Mouse (Mus musculus) liver, embryonic 11.5 days (tissue): ENCODE measurements around the gene Nthl1. TPM values are rescaled to one million over a fixed set of nuclear protein-coding genes. Genes with fewer than 3 reads are reported as not detected.
A peak's percentile ranks its signal among the peaks of the same experiment; 100 is the strongest.

ENCODE experiments used
- ATAC-seq: fragments of 200-750 bp; cut with Nextera tagmentation; replicated peaks from 2 replicates; pipeline ENCODE4 v1.8.0; 2017; ENCODE audit warnings: moderate number of reproducible peaks, mild to moderate bottlenecking, moderate TSS enrichment, moderate library complexity; ENCODE audit not compliant: low FRiP score
- DNase-seq: peaks from one replicate; pipeline ENCODE4 v3.0.0-alpha.2; 2017; ENCODE audit warnings: low spot score
- H3K27ac ChIP-seq: fragments of 300-500 bp; sonication (generic); 2 replicates; pipeline ENCODE4 v1.5.1; 2014; ENCODE audit warnings: mild to moderate bottlenecking, low read depth, low read length, control low read depth
- H3K27me3 ChIP-seq: fragments of 300-500 bp; sonication (generic); replicated peaks from 2 replicates; pipeline ENCODE4 v1.6.1; 2014; ENCODE audit warnings: low read length, mixed read lengths; ENCODE audit not compliant: control insufficient read depth, insufficient read depth
- H3K36me3 ChIP-seq: fragments of 300-500 bp; sonication (generic); 2 replicates; pipeline ENCODE4 v1.6.1; 2014; ENCODE audit warnings: mild to moderate bottlenecking, low read length, moderate library complexity, mixed read lengths; ENCODE audit not compliant: control insufficient read depth, insufficient read depth
- H3K4me1 ChIP-seq: fragments of 300-500 bp; sonication (generic); replicated peaks from 2 replicates; pipeline ENCODE4 v1.6.1; 2014; ENCODE audit warnings: low read length, mixed read lengths; ENCODE audit not compliant: control insufficient read depth, insufficient read depth
- H3K4me2 ChIP-seq: fragments of 300-500 bp; sonication (generic); 2 replicates; pipeline ENCODE4 v1.6.1; 2014; ENCODE audit warnings: mild to moderate bottlenecking, control low read depth, moderate library complexity
- H3K4me3 ChIP-seq: fragments of 300-500 bp; sonication (generic); 2 replicates; pipeline ENCODE4 v1.5.1; 2014; ENCODE audit warnings: low read depth, low read length, control low read depth
- H3K9ac ChIP-seq: fragments of 300-500 bp; sonication (generic); 2 replicates; pipeline ENCODE4 v1.6.1; 2014; ENCODE audit warnings: low read depth, low read length, control low read depth
- H3K9me3 ChIP-seq: fragments of 300-500 bp; sonication (generic); 2 replicates; pipeline ENCODE4 v1.6.1; 2016; ENCODE audit warnings: low read length, inconsistent platforms, mixed read lengths; ENCODE audit not compliant: control insufficient read depth
- WGBS: fragments of 180-500 bp; shearing (Covaris S2); extraction: QIAGEN DNeasy Blood & Tissue Kit; methylation state at CpG from one replicate; pipeline ENCODE4 v1.1.7; 2014; 5-methylcytosine and 5-hydroxymethylcytosine counted together
- polyA plus RNA-seq: library from polyadenylated mRNA; unstranded; fragments of >200 nt; fragmentation: Nextera tagmentation; extraction: Ambion mirVana; gene quantifications from 2 replicates; pipeline ENCODE4 v1.2.1, GENCODE M21; 2014

Gene Nthl1
- polyA plus RNA-seq, 1 experiment from 2014 or later: 21.0 TPM

- Histone ChIP-seq H3K9me3 (no peaks in the 10 kb centered on the region), H3K4me3 (peak within 1 kb of the TSS; percentile 99), H3K27me3 (no peaks in the 10 kb centered on the region), H3K4me1 (peaks cover 38% of the 10 kb centered on the region), H3K9ac (peak within 1 kb of the TSS; percentile 98), H3K4me2 (peak within 1 kb of the TSS; percentile 90), H3K36me3 (no peaks in the 10 kb centered on the region), H3K27ac (peak within 1 kb of the TSS; percentile 82)
- ATAC-seq: peak; percentile 99
- DNase-seq: peak; percentile 92
- under 1% methylated on average over 73 of the region's 80 CpGs for WGBS
Observed at GRCm38 (mm10) chr17:24669545-24670245, 37.2 kb downstream of the Nthl1 start, which contains the start of gene Zfp598. Zfp598 (plus strand) TSS chr17:24669687.

- ATAC-seq: no peak
- H3K4me2 ChIP-seq: peak overlapping the region; percentile 90
- H3K9ac ChIP-seq: peak overlapping the region; percentile 98
- 6% methylated on average over 8 of the region's 8 CpGs for WGBS
- H3K27me3 ChIP-seq: no peaks in the 10 kb centered on the region
- DNase-seq: no peak
- H3K4me1 ChIP-seq: peaks cover 38% of the 10 kb centered on the region
- H3K36me3 ChIP-seq: no peaks in the 10 kb centered on the region
- H3K4me3 ChIP-seq: peak overlapping the region; percentile 99
- peak overlapping the region; percentile 82 for H3K27ac ChIP-seq
- H3K9me3 ChIP-seq: no peaks in the 10 kb centered on the region
Observed at GRCm38 (mm10) chr17:24670246-24670844, 37.9 kb downstream of the Nthl1 start.

GRCm38 (mm10) chr17:24671346-24671745 is 38.9 kb downstream of the Nthl1 start:
- H3K36me3 ChIP-seq: no peaks in the 10 kb centered on the region
- WGBS: 64% methylated on average over 5 of the region's 5 CpGs
- DNase-seq: no peak
- ATAC-seq: no peak
- peak overlapping the region; percentile 90 for H3K4me2 ChIP-seq
- H3K4me3 ChIP-seq: peak overlapping the region; percentile 99
- H3K4me1 ChIP-seq: peaks cover 41% of the 10 kb centered on the region
- peak overlapping the region; percentile 98 for H3K9ac ChIP-seq
- H3K27ac ChIP-seq: no peak overlapping the region; the same call in 1 of the 2 replicates
- H3K9me3 ChIP-seq: no peaks in the 10 kb centered on the region
- H3K27me3 ChIP-seq: no peaks in the 10 kb centered on the region

GRCm38 (mm10) chr17:24672141-24672540 is 39.7 kb downstream of the Nthl1 start:
- H3K9ac ChIP-seq: no peak overlapping the region
- no peak for ATAC-seq
- no peaks in the 10 kb centered on the region for H3K27me3 ChIP-seq
- WGBS: 17% methylated on average over 5 of the region's 5 CpGs
- peak overlapping the region; percentile 18; the same call in 1 of the 2 replicates for H3K4me3 ChIP-seq
- H3K4me2 ChIP-seq: peak overlapping the region; percentile 90
- H3K36me3 ChIP-seq: peaks cover 4% of the 10 kb centered on the region; the same call in 1 of the 2 replicates
- H3K27ac ChIP-seq: peak overlapping the region; percentile 16; the same call in 1 of the 2 replicates
- peaks cover 43% of the 10 kb centered on the region for H3K4me1 ChIP-seq
- no peaks in the 10 kb centered on the region for H3K9me3 ChIP-seq
- no peak for DNase-seq

GRCm38 (mm10) chr17:24674277-24674676 is 41.8 kb downstream of the Nthl1 start:
- DNase-seq (no peak), ATAC-seq (no peak)
- Histone ChIP-seq H3K36me3 (peaks cover 23% of the 10 kb centered on the region), H3K27me3 (no peaks in the 10 kb centered on the region), H3K4me3 (no peak overlapping the region), H3K4me2 (no peak overlapping the region), H3K9me3 (no peaks in the 10 kb centered on the region), H3K9ac (peak overlapping the region; percentile 31; the same call in 1 of the 2 replicates), H3K4me1 (peaks cover 40% of the 10 kb centered on the region), H3K27ac (no peak overlapping the region)
- 69% methylated on average over 7 of the region's 7 CpGs for WGBS

GRCm38 (mm10) chr17:24676187-24676586 is 43.7 kb downstream of the Nthl1 start:
- Histone ChIP-seq H3K27me3 (no peaks in the 10 kb centered on the region), H3K4me2 (no peak overlapping the region), H3K4me1 (peaks cover 31% of the 10 kb centered on the region), H3K9ac (no peak overlapping the region), H3K36me3 (peaks cover 40% of the 10 kb centered on the region), H3K27ac (no peak overlapping the region), H3K9me3 (no peaks in the 10 kb centered on the region), H3K4me3 (no peak overlapping the region)
- ATAC-seq (peak; percentile 27; the same call in 1 of the 2 replicates), DNase-seq (no peak)
- WGBS: 75% methylated on average over 2 of the region's 2 CpGs

- 97% methylated on average over 5 of the region's 5 CpGs for WGBS
- ATAC-seq (no peak), DNase-seq (no peak)
- no peaks in the 10 kb centered on the region for H3K27me3 ChIP-seq
- peaks cover 24% of the 10 kb centered on the region for H3K4me1 ChIP-seq
- no peaks in the 10 kb centered on the region for H3K9me3 ChIP-seq
- no peak overlapping the region for H3K4me2 ChIP-seq
- peaks cover 45% of the 10 kb centered on the region for H3K36me3 ChIP-seq
- no peak overlapping the region for H3K9ac ChIP-seq
- no peak overlapping the region for H3K27ac ChIP-seq
- no peak overlapping the region for H3K4me3 ChIP-seq
Observed at GRCm38 (mm10) chr17:24676877-24677276, 44.4 kb downstream of the Nthl1 start.

GRCm38 (mm10) chr17:24677500-24678080 is 45.1 kb downstream of the Nthl1 start:
- peaks cover 47% of the 10 kb centered on the region for H3K36me3 ChIP-seq
- no peak overlapping the region for H3K27ac ChIP-seq
- H3K4me1 ChIP-seq: peaks cover 17% of the 10 kb centered on the region
- ATAC-seq: peak; percentile 41; the same call in 1 of the 2 replicates
- 88% methylated on average over 24 of the region's 24 CpGs for whole genome bisulfite sequencing
- H3K9me3 ChIP-seq: no peaks in the 10 kb centered on the region
- no peak overlapping the region for H3K4me2 ChIP-seq
- no peak overlapping the region for H3K4me3 ChIP-seq
- no peaks in the 10 kb centered on the region for H3K27me3 ChIP-seq
- H3K9ac ChIP-seq: no peak overlapping the region
- no peak for DNase-seq
